Mouse (Mus musculus): ENCODE data around the gene Cxcr6. TPM values are rescaled to one million over a fixed set of nuclear protein-coding genes. Genes with fewer than 3 reads are reported as not detected.

The Cxcr6 gene
- polyA plus RNA-seq, 1 experiment from 2014 or later = 0.31 TPM

GRCm38 (mm10) chr9:123851713-123852448, 45.6 kb downstream of the Cxcr6 start, which contains the start of gene Fyco1:
Gene Fyco1, minus strand, starts transcription at chr9:123851899.
- H3K27me3 ChIP-seq = no peaks in the 10 kb centered on the region
- no peaks in the 10 kb centered on the region for H3K9me3 ChIP-seq
- ATAC-seq (ENCODE audit: insufficient number of reproducible peaks, insufficient read depth, low FRiP score, low TSS enrichment, low read depth) = peak; percentile 94
- H3K4me1 ChIP-seq = peaks cover 13% of the 10 kb centered on the region
- H3K36me3 ChIP-seq = no peaks in the 10 kb centered on the region
- under 1% methylated on average over 47 of the region's 47 CpGs for WGBS
- H3K4me3 ChIP-seq = peak within 1 kb of the TSS; percentile 75
- peak within 1 kb of the TSS; percentile 97 for H3K27ac ChIP-seq
- H3K4me2 ChIP-seq = peak within 1 kb of the TSS; percentile 79
- peak within 1 kb of the TSS; percentile 89 for H3K9ac ChIP-seq

- H3K27ac ChIP-seq = peak overlapping the region; percentile 1; the same call in 1 of the 2 replicates
- no peaks in the 10 kb centered on the region for H3K36me3 ChIP-seq
- H3K9ac ChIP-seq = 0 out of 2 replicates have a peak overlapping the region, but pooled peaks have one; percentile 33
- H3K9me3 ChIP-seq = no peaks in the 10 kb centered on the region
- peak overlapping the region; percentile 34 for H3K4me3 ChIP-seq
- peak overlapping the region; percentile 57 for H3K4me2 ChIP-seq
- peaks cover 13% of the 10 kb centered on the region for H3K4me1 ChIP-seq
- ATAC-seq (ENCODE audit: insufficient number of reproducible peaks, insufficient read depth, low FRiP score, low TSS enrichment, low read depth) = no peak
- no peaks in the 10 kb centered on the region for H3K27me3 ChIP-seq
- 60% methylated on average over 5 of the region's 5 CpGs for WGBS
Measured at GRCm38 (mm10) chr9:123852449-123853390, 46.4 kb downstream of the Cxcr6 start.

- H3K9me3 ChIP-seq = no peaks in the 10 kb centered on the region
- no peak for ATAC-seq (ENCODE audit: insufficient number of reproducible peaks, insufficient read depth, low FRiP score, low TSS enrichment, low read depth)
- H3K9ac ChIP-seq = no peak overlapping the region
- no peaks in the 10 kb centered on the region for H3K27me3 ChIP-seq
- no peak overlapping the region for H3K4me2 ChIP-seq
- H3K4me3 ChIP-seq = no peak overlapping the region
- no peaks in the 10 kb centered on the region for H3K4me1 ChIP-seq
- WGBS = 88% methylated on average over 2 of the region's 2 CpGs
- H3K36me3 ChIP-seq = no peaks in the 10 kb centered on the region
- H3K27ac ChIP-seq = no peak overlapping the region
Measured at GRCm38 (mm10) chr9:123856836-123857235, 50.6 kb downstream of the Cxcr6 start.

Other genes with a start within 250 kb of the Cxcr6 start
- 0.18 and 0.36 TPM in 2 replicates for gene Slc6a20b, start 173.9 kb upstream of the Cxcr6 start, polyA plus RNA-seq (2015; fragmentation: Nextera tagmentation; extraction: Ambion mirVana)
- gene Ccr9, start 128.0 kb upstream of the Cxcr6 start, polyA plus RNA-seq (2015; fragmentation: Nextera tagmentation; extraction: Ambion mirVana) = 0.14 and 0.26 TPM in 2 replicates
- 0.08 and 0.66 TPM in 2 replicates for gene Slc6a20a, start 127.6 kb upstream of the Cxcr6 start, polyA plus RNA-seq (2015; fragmentation: Nextera tagmentation; extraction: Ambion mirVana)
- gene Lztfl1, start 88.8 kb upstream of the Cxcr6 start, polyA plus RNA-seq (2015; fragmentation: Nextera tagmentation; extraction: Ambion mirVana) = 61.6 and 65.8 TPM in 2 replicates
- gene Fyco1, start 45.4 kb downstream of the Cxcr6 start, polyA plus RNA-seq (2015; fragmentation: Nextera tagmentation; extraction: Ambion mirVana) = 15.2 and 17.4 TPM in 2 replicates
- gene Xcr1, start 55.6 kb downstream of the Cxcr6 start, polyA plus RNA-seq (2015; fragmentation: Nextera tagmentation; extraction: Ambion mirVana) = not detected in 2 replicates
- 1.9 and 2.2 TPM in 2 replicates for gene Ccr1, start 162.2 kb downstream of the Cxcr6 start, polyA plus RNA-seq (2015; fragmentation: Nextera tagmentation; extraction: Ambion mirVana)
- gene Ccr1l1, start 171.9 kb downstream of the Cxcr6 start, polyA plus RNA-seq (2015; fragmentation: Nextera tagmentation; extraction: Ambion mirVana) = not detected in 2 replicates
- gene Ccr3, start 215.5 kb downstream of the Cxcr6 start, polyA plus RNA-seq (2015; fragmentation: Nextera tagmentation; extraction: Ambion mirVana) = 0.06 and 0.10 TPM in 2 replicates